Mouse (Mus musculus) granulocyte monocyte progenitor cell, adult 5-6 weeks (primary cell): ENCODE data around the gene Cdiptos. TPM values are rescaled to one million over a fixed set of nuclear protein-coding genes. Genes with fewer than 3 reads are reported as not detected.

Source experiments
- ATAC-seq: replicated peaks from 2 replicates; pipeline ENCODE4 v1.8.0; 2016; ENCODE audit warnings: mild to moderate bottlenecking, moderate TSS enrichment, inconsistent platforms; ENCODE audit not compliant: poor library complexity, severe bottlenecking
- total RNA-seq, 2 experiments: library from RNA; stranded (forward) in 1 of 2; stranded (reverse) in 1 of 2; fragments of 200-712, 200-1000 nt in 1 of 2; fragments of >200 nt in 1 of 2; fragmentation: Nextera tagmentation in 1 of 2; gene quantifications; 2 replicates each; pipeline ENCODE4 v1.2.3; 2014 to 2017

The Cdiptos gene
- total RNA-seq, 2 experiments from 2014 or later = 1.1 TPM

- peak; percentile 77 for ATAC-seq
These were observed 34.7 kb downstream of the Cdiptos start for GRCm38 (mm10) chr7:126941171-126941570.

GRCm38 (mm10) chr7:126932652-126933051, 43.2 kb downstream of the Cdiptos start:
- ATAC-seq = no peak

GRCm38 (mm10) chr7:126929046-126929445, 46.9 kb downstream of the Cdiptos start:
- ATAC-seq = peak; percentile 10; the same call in 1 of the 2 replicates

GRCm38 (mm10) chr7:126928384-126929037, 47.4 kb downstream of the Cdiptos start, which contains the start of gene Kctd13:
Kctd13 (plus strand) TSS chr7:126928879.
- peak; percentile 92 for ATAC-seq

- no peak for ATAC-seq
These were observed 49.6 kb downstream of the Cdiptos start for GRCm38 (mm10) chr7:126926299-126926698.

- no peak for ATAC-seq
These were observed 51.9 kb downstream of the Cdiptos start for GRCm38 (mm10) chr7:126923999-126924398.

GRCm38 (mm10) chr7:126922624-126923060, 53.3 kb downstream of the Cdiptos start, which contains the start of gene Tmem219:
Tmem219 (minus strand) TSS chr7:126922917.
- ATAC-seq = no peak

Other genes starting within 250 kb of the Cdiptos start
- 90.7 and 111 TPM in 2 replicates for gene Mapk3, start 216.5 kb downstream of the Cdiptos start, total RNA-seq (2014; fragmentation: Nextera tagmentation)
- gene Mapk3, start 216.5 kb downstream of the Cdiptos start, total RNA-seq (2017) = 52.5 and 53.0 TPM in 2 replicates
- gene Gdpd3, start 209.8 kb downstream of the Cdiptos start, total RNA-seq (2014; fragmentation: Nextera tagmentation) = 13.0 and 27.7 TPM in 2 replicates
- gene Gdpd3, start 209.8 kb downstream of the Cdiptos start, total RNA-seq (2017) = 3.6 and 11.3 TPM in 2 replicates
- 29.6 and 42.6 TPM in 2 replicates for gene Ypel3, start 199.1 kb downstream of the Cdiptos start, total RNA-seq (2014; fragmentation: Nextera tagmentation)
- gene Ypel3, start 199.1 kb downstream of the Cdiptos start, total RNA-seq (2017) = 16.2 and 17.4 TPM in 2 replicates
- 0.58 TPM in 1 of 2 replicates, not detected in the other for gene Tbx6, start 194.6 kb downstream of the Cdiptos start, total RNA-seq (2014; fragmentation: Nextera tagmentation)
- not detected in 2 replicates for gene Tbx6, start 194.6 kb downstream of the Cdiptos start, total RNA-seq (2017)
- gene Ppp4c, start 183.6 kb downstream of the Cdiptos start, total RNA-seq (2014; fragmentation: Nextera tagmentation) = 160 and 219 TPM in 2 replicates
- 131 and 137 TPM in 2 replicates for gene Ppp4c, start 183.6 kb downstream of the Cdiptos start, total RNA-seq (2017)
- gene Fam57b, start 178.4 kb downstream of the Cdiptos start, total RNA-seq (2014; fragmentation: Nextera tagmentation) = not detected in 2 replicates
- not detected in 2 replicates for gene Fam57b, start 178.4 kb downstream of the Cdiptos start, total RNA-seq (2017)
- not detected in 2 replicates for gene 4930451I11Rik, start 144.5 kb downstream of the Cdiptos start, total RNA-seq (2014; fragmentation: Nextera tagmentation)
- not detected in 2 replicates for gene 4930451I11Rik, start 144.5 kb downstream of the Cdiptos start, total RNA-seq (2017)
- gene Doc2a, start 128.7 kb downstream of the Cdiptos start, total RNA-seq (2014; fragmentation: Nextera tagmentation) = not detected in 2 replicates
- gene Doc2a, start 128.7 kb downstream of the Cdiptos start, total RNA-seq (2017) = 0.15 TPM in 1 of 2 replicates, not detected in the other
- 62.2 and 65.9 TPM in 2 replicates for gene Hirip3, start 114.1 kb downstream of the Cdiptos start, total RNA-seq (2014; fragmentation: Nextera tagmentation)
- gene Hirip3, start 114.1 kb downstream of the Cdiptos start, total RNA-seq (2017) = 168 and 171 TPM in 2 replicates
- 89.0 and 100 TPM in 2 replicates for gene Ino80e, start 113.7 kb downstream of the Cdiptos start, total RNA-seq (2014; fragmentation: Nextera tagmentation)
- 23.4 and 35.3 TPM in 2 replicates for gene Ino80e, start 113.7 kb downstream of the Cdiptos start, total RNA-seq (2017)
- 28.0 and 45.8 TPM in 2 replicates for gene Taok2, start 91.4 kb downstream of the Cdiptos start, total RNA-seq (2014; fragmentation: Nextera tagmentation)
- 29.9 and 35.6 TPM in 2 replicates for gene Taok2, start 91.4 kb downstream of the Cdiptos start, total RNA-seq (2017)
- gene Tmem219, start 53.2 kb downstream of the Cdiptos start, total RNA-seq (2014; fragmentation: Nextera tagmentation) = 27.9 and 31.9 TPM in 2 replicates
- 20.0 and 26.5 TPM in 2 replicates for gene Tmem219, start 53.2 kb downstream of the Cdiptos start, total RNA-seq (2017)
- gene Kctd13, start 47.2 kb downstream of the Cdiptos start, total RNA-seq (2014; fragmentation: Nextera tagmentation) = 12.4 and 23.1 TPM in 2 replicates
- gene Kctd13, start 47.2 kb downstream of the Cdiptos start, total RNA-seq (2017) = 9.7 and 10.3 TPM in 2 replicates
- not detected in 2 replicates for gene Asphd1, start 26.5 kb downstream of the Cdiptos start, total RNA-seq (2014; fragmentation: Nextera tagmentation)
- gene Asphd1, start 26.5 kb downstream of the Cdiptos start, total RNA-seq (2017) = not detected in 2 replicates
- gene Sez6l2, start 25.5 kb downstream of the Cdiptos start, total RNA-seq (2014; fragmentation: Nextera tagmentation) = 3.4 and 6.4 TPM in 2 replicates
- gene Sez6l2, start 25.5 kb downstream of the Cdiptos start, total RNA-seq (2017) = 0.46 and 1.4 TPM in 2 replicates
- gene Cdipt, start 184 bp downstream of the Cdiptos start, total RNA-seq (2014; fragmentation: Nextera tagmentation) = 72.3 and 78.9 TPM in 2 replicates
- 38.2 and 63.1 TPM in 2 replicates for gene Cdipt, start 184 bp downstream of the Cdiptos start, total RNA-seq (2017)
- 9.8 and 13.1 TPM in 2 replicates for gene Mvp, start 38.5 kb upstream of the Cdiptos start, total RNA-seq (2014; fragmentation: Nextera tagmentation)
- gene Mvp, start 38.5 kb upstream of the Cdiptos start, total RNA-seq (2017) = 17.7 and 22.1 TPM in 2 replicates
- gene Pagr1b, start 40.4 kb upstream of the Cdiptos start, total RNA-seq (2014; fragmentation: Nextera tagmentation) = not detected in 2 replicates
- gene Pagr1b, start 40.4 kb upstream of the Cdiptos start, total RNA-seq (2017) = 10.5 TPM in 1 of 2 replicates, not detected in the other
- 17.5 and 50.8 TPM in 2 replicates for gene Pagr1a, start 41.3 kb upstream of the Cdiptos start, total RNA-seq (2014; fragmentation: Nextera tagmentation)
- 3.4 and 27.2 TPM in 2 replicates for gene Pagr1a, start 41.3 kb upstream of the Cdiptos start, total RNA-seq (2017)
- 2.3 and 28.3 TPM in 2 replicates for gene Gm42742, start 45.0 kb upstream of the Cdiptos start, total RNA-seq (2014; fragmentation: Nextera tagmentation)
- 32.7 and 35.4 TPM in 2 replicates for gene Gm42742, start 45.0 kb upstream of the Cdiptos start, total RNA-seq (2017)
- gene Prrt2, start 45.1 kb upstream of the Cdiptos start, total RNA-seq (2014; fragmentation: Nextera tagmentation) = 1.8 and 6.9 TPM in 2 replicates
- 0.43 and 1.6 TPM in 2 replicates for gene Prrt2, start 45.1 kb upstream of the Cdiptos start, total RNA-seq (2017)
- 143 and 169 TPM in 2 replicates for gene Maz, start 50.9 kb upstream of the Cdiptos start, total RNA-seq (2014; fragmentation: Nextera tagmentation)
- 52.5 and 77.5 TPM in 2 replicates for gene Maz, start 50.9 kb upstream of the Cdiptos start, total RNA-seq (2017)
- gene Kif22, start 66.4 kb upstream of the Cdiptos start, total RNA-seq (2014; fragmentation: Nextera tagmentation) = 26.2 and 29.2 TPM in 2 replicates
- 65.0 and 67.4 TPM in 2 replicates for gene Kif22, start 66.4 kb upstream of the Cdiptos start, total RNA-seq (2017)
- gene Zg16, start 111.2 kb upstream of the Cdiptos start, total RNA-seq (2014; fragmentation: Nextera tagmentation) = not detected in 2 replicates
- gene Zg16, start 111.2 kb upstream of the Cdiptos start, total RNA-seq (2017) = 1.6 and 2.5 TPM in 2 replicates
- 19.3 and 22.1 TPM in 2 replicates for gene AI467606, start 115.3 kb upstream of the Cdiptos start, total RNA-seq (2014; fragmentation: Nextera tagmentation)
- 23.5 and 25.9 TPM in 2 replicates for gene AI467606, start 115.3 kb upstream of the Cdiptos start, total RNA-seq (2017)
- 2.7 and 3.1 TPM in 2 replicates for gene Qprt, start 146.1 kb upstream of the Cdiptos start, total RNA-seq (2014; fragmentation: Nextera tagmentation)
- 0.21 and 1.6 TPM in 2 replicates for gene Qprt, start 146.1 kb upstream of the Cdiptos start, total RNA-seq (2017)
- gene Spn, start 161.7 kb upstream of the Cdiptos start, total RNA-seq (2014; fragmentation: Nextera tagmentation) = 123 and 159 TPM in 2 replicates
- 293 and 356 TPM in 2 replicates for gene Spn, start 161.7 kb upstream of the Cdiptos start, total RNA-seq (2017)
- gene Cd2bp2, start 220.0 kb upstream of the Cdiptos start, total RNA-seq (2014; fragmentation: Nextera tagmentation) = 21.1 and 44.7 TPM in 2 replicates
- 44.1 and 58.2 TPM in 2 replicates for gene Cd2bp2, start 220.0 kb upstream of the Cdiptos start, total RNA-seq (2017)
- gene Tbc1d10b, start 232.4 kb upstream of the Cdiptos start, total RNA-seq (2014; fragmentation: Nextera tagmentation) = 27.0 and 33.2 TPM in 2 replicates
- gene Tbc1d10b, start 232.4 kb upstream of the Cdiptos start, total RNA-seq (2017) = 26.2 and 35.0 TPM in 2 replicates
- 9.1 and 25.5 TPM in 2 replicates for gene Mylpf, start 232.8 kb upstream of the Cdiptos start, total RNA-seq (2014; fragmentation: Nextera tagmentation)
- gene Mylpf, start 232.8 kb upstream of the Cdiptos start, total RNA-seq (2017) = 1.2 and 4.3 TPM in 2 replicates